Mouse (Mus musculus) cerebellum, adult 2 months (tissue): ENCODE measurements at regions not wholly inside any gene's neighbourhood (a gene's known extent, or its start where the extent isn't known, plus 50 kb on each side); places are given as distances from the start of the nearest gene placed in this dataset.

Experiments
- DNase-seq, 2 experiments: peaks; one replicate each; pipeline ENCODE4 v3.0.0; 2021
- H3K27ac ChIP-seq: fragments of 200-500 bp; 2 replicates; pipeline ENCODE4 v1.5.1; 2012; ENCODE audit warnings: low read length, control low read depth, inconsistent platforms; ENCODE audit not compliant: insufficient read depth
- H3K27me3 ChIP-seq: fragments of 200-500 bp; 2 replicates; pipeline ENCODE4 v1.6.1; 2012; ENCODE audit warnings: inconsistent platforms, mild to moderate bottlenecking, low read length, moderate library complexity; ENCODE audit not compliant: control insufficient read depth, insufficient read depth
- H3K4me1 ChIP-seq: fragments of 200-500 bp; 2 replicates; pipeline ENCODE4 v1.6.1; 2011; ENCODE audit warnings: low read length; ENCODE audit not compliant: control insufficient read depth, insufficient read depth
- H3K4me3 ChIP-seq: fragments of 200-500 bp; replicated peaks from 2 replicates; pipeline ENCODE3; 2011; ENCODE audit warnings: mild to moderate bottlenecking, low read depth, low read length, control low read depth; ENCODE audit not compliant: insufficient read depth
- CTCF ChIP-seq: fragments of 200-500 bp; IDR thresholded peaks from 2 replicates; pipeline ENCODE4 v1.5.1; 2011; ENCODE audit warnings: low read depth, mild to moderate bottlenecking, control low read depth, low read length, moderate library complexity, borderline replicate concordance; ENCODE audit not compliant: insufficient read depth
- POLR2A ChIP-seq: fragments of 200-500 bp; IDR thresholded peaks from 2 replicates; pipeline ENCODE4 v1.6.1; 2011; ENCODE audit warnings: low read length, control low read depth, borderline replicate concordance; ENCODE audit not compliant: insufficient read depth
- WGBS: fragments of 180-500 bp; shearing (Covaris S2); methylation state at CpG from one replicate; pipeline ENCODE4 v1.1.7; 2018; 5-methylcytosine and 5-hydroxymethylcytosine counted together

DNA sequence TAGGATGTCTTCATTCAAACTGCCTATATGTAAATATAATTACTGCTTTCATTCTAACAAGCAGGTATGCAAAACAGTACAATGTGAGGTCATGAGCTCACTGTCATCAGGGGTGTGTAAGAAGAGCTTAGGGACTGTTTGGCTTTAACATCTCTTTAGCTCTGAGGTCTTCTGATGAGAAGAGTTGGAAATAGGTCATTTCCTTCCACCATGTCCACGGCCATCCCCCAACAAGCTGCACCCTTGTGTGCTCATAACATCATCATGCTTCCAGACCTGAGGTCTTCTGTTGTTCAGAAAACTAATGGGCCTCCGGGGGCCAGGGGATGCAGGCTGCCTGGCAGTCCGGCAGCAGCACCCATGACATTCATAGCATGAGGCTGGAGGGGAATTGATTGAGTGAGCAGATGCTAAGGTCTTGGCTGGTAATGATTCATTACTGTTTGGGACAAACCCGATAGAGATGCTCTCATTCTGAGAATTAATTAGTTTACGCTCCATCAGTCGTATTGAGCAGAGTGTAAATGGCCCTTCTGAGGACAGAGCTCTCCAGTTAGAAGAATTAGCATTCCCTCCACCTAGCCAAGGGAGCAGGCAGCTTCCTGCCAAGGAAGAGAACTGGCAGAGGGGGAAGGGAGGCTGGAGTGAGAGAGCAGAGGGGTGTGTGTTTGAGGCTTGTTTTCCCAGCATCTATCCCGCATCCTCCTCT is 64.0 kb downstream of the Rps24 start:
- no peaks in the 10 kb centered on the region for H3K27me3 ChIP-seq
- 0 out of 2 replicates have a peak overlapping the region, but pooled peaks have one; percentile 1 for H3K27ac ChIP-seq
- TF ChIP-seq POLR2A (no peak), CTCF (no peak)
- 43% methylated on average over 7 of the region's 7 CpGs for WGBS
- H3K4me3 ChIP-seq, result no peak overlapping the region
- peaks cover 3% of the 10 kb centered on the region for H3K4me1 ChIP-seq
- peak in 1 of 2 experiments; percentile 47 for DNase-seq

DNA sequence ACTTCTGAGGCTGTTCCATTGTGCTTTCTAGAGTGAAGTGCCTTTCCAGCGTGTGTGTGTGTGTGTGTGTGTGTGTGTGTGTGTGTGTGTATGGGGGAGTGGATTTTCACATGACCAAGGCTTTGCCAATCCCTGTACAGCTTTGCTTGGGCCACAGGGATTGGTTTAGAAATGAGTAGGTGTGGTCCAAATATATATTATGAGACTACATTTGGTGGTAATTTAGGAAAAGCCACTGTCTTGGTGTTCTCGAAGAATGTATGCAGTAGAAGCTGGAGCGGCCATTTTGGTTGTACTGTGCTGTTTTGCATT is 64.5 kb downstream of the Rps24 start:
- no peak for DNase-seq
- no peak overlapping the region for H3K4me3 ChIP-seq
- peaks cover 3% of the 10 kb centered on the region for H3K4me1 ChIP-seq
- no peak overlapping the region for H3K27ac ChIP-seq
- 76% methylated on average over 3 of the region's 3 CpGs for WGBS
- H3K27me3 ChIP-seq, result no peaks in the 10 kb centered on the region
- TF ChIP-seq POLR2A, result no peak
- no peak for TF ChIP-seq CTCF

DNA sequence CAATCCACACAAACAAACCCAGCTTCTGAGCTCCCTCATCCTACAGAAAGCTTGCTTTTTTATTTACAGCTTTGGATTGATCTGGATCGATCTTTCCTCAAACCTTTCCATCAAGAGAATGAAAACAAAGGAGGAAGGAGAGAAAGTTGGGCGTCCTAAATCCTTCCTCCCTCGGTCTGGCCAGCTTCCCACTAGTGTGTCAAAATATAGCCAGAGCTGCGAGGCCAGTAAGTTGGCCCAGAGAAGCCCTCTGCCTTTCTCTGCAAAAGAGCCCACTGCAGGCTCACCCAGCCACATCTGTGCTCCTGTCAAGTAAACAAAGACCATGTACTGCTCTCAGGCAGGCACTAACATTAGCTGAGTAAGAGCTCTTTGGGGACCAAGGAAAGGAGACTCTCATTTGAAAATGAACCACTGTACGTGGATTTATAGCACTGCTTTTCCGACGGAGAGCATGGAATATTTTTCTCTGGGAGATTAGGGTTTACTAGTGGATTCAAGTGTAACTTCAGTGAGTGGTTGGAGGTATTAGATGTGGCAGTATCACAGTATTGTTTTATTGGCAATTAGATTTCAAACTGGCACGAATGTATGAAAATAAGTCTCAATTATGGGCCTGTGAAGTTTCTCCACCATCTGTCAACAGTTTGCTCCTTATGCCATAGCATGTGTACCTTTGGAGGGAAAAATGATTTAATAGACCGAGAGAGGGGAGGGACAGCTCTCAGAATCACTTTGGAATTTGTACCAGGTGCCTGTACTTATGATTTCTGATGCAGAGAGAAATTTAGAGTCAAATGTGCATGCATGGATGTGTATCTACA is 78.1 kb downstream of the Rps24 start:
- H3K4me3 ChIP-seq, result no peak overlapping the region
- no peaks in the 10 kb centered on the region for H3K27me3 ChIP-seq
- WGBS, result 45% methylated on average over 9 of the region's 9 CpGs
- peaks cover 8% of the 10 kb centered on the region for H3K4me1 ChIP-seq
- no peak overlapping the region for H3K27ac ChIP-seq
- DNase-seq, result no peak
- TF ChIP-seq CTCF (no peak), POLR2A (no peak)

DNA sequence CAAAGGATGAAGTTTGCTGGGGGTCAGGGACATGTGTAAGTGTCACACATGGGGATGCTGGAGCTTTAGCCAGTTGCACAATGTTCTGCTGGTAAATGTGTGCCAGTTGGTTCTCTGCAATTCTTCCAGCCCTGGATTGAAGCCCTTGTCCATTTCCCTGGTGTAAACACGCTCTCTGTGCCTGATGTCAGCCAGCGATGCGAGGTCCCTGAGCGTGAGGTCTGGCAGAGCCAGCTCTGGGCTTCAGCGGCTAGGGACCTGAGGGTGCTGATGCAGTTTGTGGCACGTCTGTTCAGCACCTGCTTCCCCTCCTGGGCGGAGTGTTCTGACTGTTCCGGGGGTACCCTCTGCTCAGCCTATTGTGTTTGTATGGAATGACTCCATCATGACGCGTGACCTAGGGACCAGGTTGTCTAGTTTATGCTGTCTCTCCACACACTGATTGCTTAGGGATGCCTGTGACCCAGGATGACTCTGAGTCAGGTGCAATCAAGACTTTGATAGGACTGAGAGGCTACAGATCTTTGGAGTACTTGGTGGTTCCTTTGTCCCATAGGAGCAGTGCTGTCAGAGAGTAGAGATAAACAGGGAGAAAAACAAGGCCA is 78.9 kb downstream of the Rps24 start:
- Histone ChIP-seq H3K4me1 (peaks cover 5% of the 10 kb centered on the region), H3K4me3 (no peak overlapping the region), H3K27ac (no peak overlapping the region), H3K27me3 (no peaks in the 10 kb centered on the region)
- 65% methylated on average over 10 of the region's 10 CpGs for WGBS
- DNase-seq, result no peak
- TF ChIP-seq POLR2A, result no peak
- TF ChIP-seq CTCF, result no peak

DNA sequence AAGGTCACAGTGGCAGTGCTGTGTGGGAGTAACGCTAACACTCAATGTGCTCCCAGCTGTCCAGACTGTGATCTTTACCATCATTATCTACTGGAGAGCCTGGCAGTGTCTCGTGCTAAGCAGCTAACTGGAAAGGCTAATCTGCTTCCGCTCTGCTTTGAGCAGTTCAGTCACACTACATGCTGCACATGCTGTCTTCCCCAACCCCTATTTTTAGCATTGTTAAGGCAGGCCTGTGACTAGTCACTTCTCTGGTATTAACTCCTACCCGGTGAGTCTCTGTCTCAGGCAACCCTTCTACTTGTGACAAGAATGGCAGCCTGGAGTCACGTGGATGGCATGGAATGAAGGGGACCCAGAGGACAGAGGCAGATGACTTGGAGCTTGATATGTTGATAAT is 88.2 kb downstream of the Rps24 start:
- DNase-seq, result no peak
- TF ChIP-seq POLR2A (no peak), CTCF (no peak)
- H3K4me3 ChIP-seq, result no peak overlapping the region
- no peaks in the 10 kb centered on the region for H3K27me3 ChIP-seq
- 83% methylated on average over 5 of the region's 5 CpGs for WGBS
- no peak overlapping the region for H3K27ac ChIP-seq
- H3K4me1 ChIP-seq, result peaks cover 23% of the 10 kb centered on the region

DNA sequence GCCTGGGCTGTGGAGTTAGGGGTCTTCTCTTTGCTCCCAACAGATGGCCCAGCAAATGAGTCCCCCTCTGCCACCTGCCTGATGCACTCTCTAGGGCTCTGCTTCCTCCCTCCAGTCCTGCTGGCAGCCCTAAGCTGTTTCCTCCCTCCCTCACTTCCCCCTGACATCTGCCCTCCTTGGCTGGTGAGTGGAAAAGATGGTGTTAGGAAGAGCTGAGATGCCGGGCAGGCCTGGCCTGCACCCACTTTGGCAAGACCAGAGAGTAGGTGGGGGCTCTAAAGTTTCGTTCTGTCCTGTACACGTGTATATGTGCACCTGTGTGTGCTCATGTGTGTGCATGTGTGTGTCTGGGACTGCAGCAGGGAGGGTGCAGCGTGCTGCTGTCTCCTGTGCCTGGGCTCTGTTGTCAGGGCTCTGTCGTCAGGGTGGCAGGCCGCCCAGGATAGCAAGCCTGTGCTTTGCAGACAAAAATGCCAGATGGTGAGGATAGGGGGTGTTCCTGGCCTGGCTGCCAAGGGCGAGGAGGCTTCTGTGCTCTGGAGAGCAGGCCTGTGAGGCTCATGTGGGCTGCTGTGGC is 91.7 kb downstream of the Rps24 start:
- Histone ChIP-seq H3K27me3 (no peaks in the 10 kb centered on the region), H3K4me1 (peaks cover 23% of the 10 kb centered on the region), H3K4me3 (no peak overlapping the region), H3K27ac (peak overlapping the region; percentile 95)
- TF ChIP-seq CTCF (no peak), POLR2A (0 out of 2 replicates have a peak, but pooled peaks have one; percentile 29)
- 7% methylated on average over 7 of the region's 7 CpGs for WGBS
- peak; percentile 95 to 97 for DNase-seq

DNA sequence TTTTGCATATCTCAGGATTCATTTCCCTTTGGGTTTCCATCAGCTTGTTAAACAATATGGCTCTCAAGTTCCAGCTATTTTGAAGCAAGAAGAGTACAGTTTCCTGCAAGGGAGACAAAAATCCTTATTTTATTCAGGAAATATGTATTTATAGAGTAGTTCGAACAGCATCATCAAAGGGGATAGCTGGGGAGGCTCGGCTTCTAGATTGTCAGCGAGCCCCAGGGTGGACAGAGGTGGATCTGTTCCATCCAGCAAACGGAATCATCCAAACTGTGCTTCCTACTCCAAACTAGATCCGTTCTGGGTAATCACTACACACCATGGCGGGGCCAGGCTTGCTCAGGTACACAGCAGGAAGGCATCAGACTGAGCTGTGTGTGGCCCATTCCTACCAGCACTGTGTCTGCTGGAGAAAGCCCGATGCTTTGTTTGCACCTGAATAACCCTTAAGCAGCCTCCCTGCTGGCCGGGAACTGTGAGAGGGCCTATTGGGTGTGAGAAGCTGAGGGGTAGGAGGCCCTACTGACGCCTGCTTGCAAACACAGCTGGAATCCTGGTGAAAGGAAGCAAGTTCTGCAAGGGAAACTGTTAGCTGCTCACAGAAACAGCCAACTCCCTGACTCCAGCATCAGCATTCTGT is 92.3 kb downstream of the Rps24 start:
- 15% methylated on average over 9 of the region's 9 CpGs for WGBS
- peaks cover 23% of the 10 kb centered on the region for H3K4me1 ChIP-seq

More for the DNA sequence above, 92.3 kb downstream of the Rps24 start:
- Histone ChIP-seq H3K27me3 (no peaks in the 10 kb centered on the region), H3K27ac (peak overlapping the region; percentile 95), H3K4me3 (no peak overlapping the region)
- peak; percentile 55 to 67 for DNase-seq
- TF ChIP-seq POLR2A (no peak), CTCF (no peak)
